Mouse (Mus musculus): ENCODE data around the gene Ctns. TPM values are rescaled to one million over a fixed set of nuclear protein-coding genes. Genes with fewer than 3 reads are reported as not detected.

The Ctns gene
- total and polyA plus RNA-seq, 2 experiments from 2014 or later: 13.3 to 21.5 TPM

- Histone ChIP-seq H3K4me3 (ENCODE audit: low read depth, low read length) (no peak overlapping the region), H3K4me1 (ENCODE audit: insufficient read depth, low read length) (peaks cover 8% of the 10 kb centered on the region; the same call in 1 of the 2 replicates), H3K36me3 (ENCODE audit: insufficient read depth, low read length) (no peaks in the 10 kb centered on the region), H3K4me2 (ENCODE audit: low read depth, low read length, poor library complexity, severe bottlenecking) (no peak overlapping the region), H3K9ac (replicated peaks; ENCODE audit: low read length, poor library complexity, severe bottlenecking) (no peak overlapping the region), H3K27me3 (ENCODE audit: insufficient read depth, low read length) (no peaks in the 10 kb centered on the region), H3K27ac (ENCODE audit: low read depth, low read length) (no peak overlapping the region), H3K9me3 (ENCODE audit: low read length) (no peaks in the 10 kb centered on the region)
- 28% methylated on average over 4 of the region's 4 CpGs for WGBS
- no peak for DNase-seq (ENCODE audit: low spot score)
- ATAC-seq (ENCODE audit: low FRiP score): no peak
- TF ChIP-seq CTCF (IDR thresholded peaks at IDR 0.05): peak; percentile 47
Measured at GRCm38 (mm10) chr11:73201597-73201996, 2.8 kb upstream of the Ctns start.

GRCm38 (mm10) chr11:73201021-73201420 lies 2.2 kb upstream of the Ctns start:
- Histone ChIP-seq H3K27ac (ENCODE audit: low read depth, low read length) (no peak overlapping the region), H3K36me3 (ENCODE audit: insufficient read depth, low read length) (peaks cover 1% of the 10 kb centered on the region; the same call in 1 of the 2 replicates), H3K4me3 (ENCODE audit: low read depth, low read length) (no peak overlapping the region), H3K4me2 (ENCODE audit: low read depth, low read length, poor library complexity, severe bottlenecking) (no peak overlapping the region), H3K4me1 (ENCODE audit: insufficient read depth, low read length) (peaks cover 10% of the 10 kb centered on the region; the same call in 1 of the 2 replicates), H3K27me3 (ENCODE audit: insufficient read depth, low read length) (no peaks in the 10 kb centered on the region), H3K9me3 (ENCODE audit: low read length) (no peaks in the 10 kb centered on the region), H3K9ac (replicated peaks; ENCODE audit: low read length, poor library complexity, severe bottlenecking) (no peak overlapping the region)
- TF ChIP-seq CTCF (IDR thresholded peaks at IDR 0.05): no peak
- WGBS: 76% methylated on average over 2 of the region's 2 CpGs
- ATAC-seq (ENCODE audit: low FRiP score): no peak
- no peak for DNase-seq (ENCODE audit: low spot score)

- Histone ChIP-seq H3K36me3 (ENCODE audit: insufficient read depth, low read length) (peaks cover 4% of the 10 kb centered on the region), H3K4me1 (ENCODE audit: insufficient read depth, low read length) (peaks cover 11% of the 10 kb centered on the region; the same call in 1 of the 2 replicates), H3K27me3 (ENCODE audit: insufficient read depth, low read length) (no peaks in the 10 kb centered on the region), H3K4me2 (ENCODE audit: low read depth, low read length, poor library complexity, severe bottlenecking) (peak overlapping the region; percentile 88), H3K4me3 (ENCODE audit: low read depth, low read length) (peak overlapping the region; percentile 77), H3K9me3 (ENCODE audit: low read length) (no peaks in the 10 kb centered on the region), H3K9ac (replicated peaks; ENCODE audit: low read length, poor library complexity, severe bottlenecking) (peak overlapping the region; percentile 77), H3K27ac (ENCODE audit: low read depth, low read length) (peak overlapping the region; percentile 66)
- no peak for TF ChIP-seq CTCF (IDR thresholded peaks at IDR 0.05)
- no peak for ATAC-seq (ENCODE audit: low FRiP score)
- peak; percentile 8 for DNase-seq (ENCODE audit: low spot score)
- WGBS: 4% methylated on average over 12 of the region's 12 CpGs
Measured at GRCm38 (mm10) chr11:73199879-73200278, 1.0 kb upstream of the Ctns start.

- Histone ChIP-seq H3K9me3 (ENCODE audit: low read length) (no peaks in the 10 kb centered on the region), H3K36me3 (ENCODE audit: insufficient read depth, low read length) (peaks cover 4% of the 10 kb centered on the region), H3K27me3 (ENCODE audit: insufficient read depth, low read length) (no peaks in the 10 kb centered on the region), H3K4me3 (ENCODE audit: low read depth, low read length) (peak within 1 kb of the TSS; percentile 77), H3K27ac (ENCODE audit: low read depth, low read length) (peak within 1 kb of the TSS; percentile 66), H3K4me1 (ENCODE audit: insufficient read depth, low read length) (peaks cover 11% of the 10 kb centered on the region; the same call in 1 of the 2 replicates), H3K9ac (replicated peaks; ENCODE audit: low read length, poor library complexity, severe bottlenecking) (peak within 1 kb of the TSS; percentile 77), H3K4me2 (ENCODE audit: low read depth, low read length, poor library complexity, severe bottlenecking) (peak within 1 kb of the TSS; percentile 88)
- DNase-seq (ENCODE audit: low spot score) (peak; percentile 97), ATAC-seq (ENCODE audit: low FRiP score) (peak; percentile 98)
- WGBS: under 1% methylated on average over 32 of the region's 32 CpGs
- TF ChIP-seq CTCF (IDR thresholded peaks at IDR 0.05): peak; percentile 25; the same call in 1 of the 2 replicates
Measured at GRCm38 (mm10) chr11:73199230-73199712, 429 bp upstream of the Ctns start, which contains the start of gene Shpk. Gene Shpk, plus strand, starts transcription at chr11:73199460.

GRCm38 (mm10) chr11:73198190-73198589 lies 652 bp downstream of the Ctns start:
- DNase-seq (ENCODE audit: low spot score) (no peak), ATAC-seq (ENCODE audit: low FRiP score) (no peak)
- H3K36me3 ChIP-seq (ENCODE audit: insufficient read depth, low read length): peaks cover 5% of the 10 kb centered on the region
- peaks cover 11% of the 10 kb centered on the region; the same call in 1 of the 2 replicates for H3K4me1 ChIP-seq (ENCODE audit: insufficient read depth, low read length)
- peak overlapping the region; percentile 77 for H3K9ac ChIP-seq (replicated peaks; ENCODE audit: low read length, poor library complexity, severe bottlenecking)
- peak overlapping the region; percentile 88 for H3K4me2 ChIP-seq (ENCODE audit: low read depth, low read length, poor library complexity, severe bottlenecking)
- peak overlapping the region; percentile 77 for H3K4me3 ChIP-seq (ENCODE audit: low read depth, low read length)
- no peaks in the 10 kb centered on the region for H3K27me3 ChIP-seq (ENCODE audit: insufficient read depth, low read length)
- H3K9me3 ChIP-seq (ENCODE audit: low read length): no peaks in the 10 kb centered on the region
- WGBS: 6% methylated on average over 1 of the region's 1 CpGs
- TF ChIP-seq CTCF (IDR thresholded peaks at IDR 0.05): no peak
- no peak overlapping the region for H3K27ac ChIP-seq (ENCODE audit: low read depth, low read length)

- no peak for DNase-seq (ENCODE audit: low spot score)
- H3K4me1 ChIP-seq (ENCODE audit: insufficient read depth, low read length): peaks cover 11% of the 10 kb centered on the region; the same call in 1 of the 2 replicates
- WGBS: 78% methylated on average over 2 of the region's 2 CpGs
- TF ChIP-seq CTCF (IDR thresholded peaks at IDR 0.05): no peak
- peaks cover 31% of the 10 kb centered on the region for H3K36me3 ChIP-seq (ENCODE audit: insufficient read depth, low read length)
- no peak overlapping the region for H3K4me2 ChIP-seq (ENCODE audit: low read depth, low read length, poor library complexity, severe bottlenecking)
- no peak overlapping the region for H3K9ac ChIP-seq (replicated peaks; ENCODE audit: low read length, poor library complexity, severe bottlenecking)
- H3K27me3 ChIP-seq (ENCODE audit: insufficient read depth, low read length): no peaks in the 10 kb centered on the region
- no peak for ATAC-seq (ENCODE audit: low FRiP score)
- H3K27ac ChIP-seq (ENCODE audit: low read depth, low read length): no peak overlapping the region
- H3K4me3 ChIP-seq (ENCODE audit: low read depth, low read length): no peak overlapping the region
- H3K9me3 ChIP-seq (ENCODE audit: low read length): no peaks in the 10 kb centered on the region
Measured at GRCm38 (mm10) chr11:73194444-73194843, 4.4 kb downstream of the Ctns start.
